Mouse (Mus musculus): ENCODE data around the gene Gm28048.

Gene Gm28048

GRCm38 (mm10) chr11:22981984-22982757, at the start of gene Gm28048, which contains the start of gene Commd1:
Gm28048 (minus strand) TSS chr11:22982090.
Commd1 (minus strand) TSS chr11:22982382.
- WGBS, result under 1% methylated on average over 42 of the region's 42 CpGs

- WGBS, result 92% methylated on average over 6 of the region's 6 CpGs
Observed at GRCm38 (mm10) chr11:23029399-23029798, 47.5 kb upstream of the Gm28048 start.

GRCm38 (mm10) chr11:23028957-23029356, 47.1 kb upstream of the Gm28048 start:
- WGBS, result 84% methylated on average over 3 of the region's 3 CpGs

GRCm38 (mm10) chr11:23024169-23024568, 42.3 kb upstream of the Gm28048 start:
- WGBS, result 76% methylated on average over 3 of the region's 3 CpGs

GRCm38 (mm10) chr11:23023155-23023554, 41.3 kb upstream of the Gm28048 start:
- WGBS, result 95% methylated on average over 2 of the region's 2 CpGs

GRCm38 (mm10) chr11:23020841-23021240, 39.0 kb upstream of the Gm28048 start:
- WGBS, result 96% methylated on average over 14 of the region's 14 CpGs

- WGBS, result 70% methylated on average over 24 of the region's 24 CpGs
Observed at GRCm38 (mm10) chr11:23020116-23020770, 38.4 kb upstream of the Gm28048 start.

- WGBS, result 93% methylated on average over 4 of the region's 4 CpGs
Observed at GRCm38 (mm10) chr11:23017943-23018342, 36.1 kb upstream of the Gm28048 start.

- WGBS, result 83% methylated on average over 6 of the region's 6 CpGs
Observed at GRCm38 (mm10) chr11:23014996-23015395, 33.1 kb upstream of the Gm28048 start.

- WGBS, result 92% methylated on average over 4 of the region's 4 CpGs
Observed at GRCm38 (mm10) chr11:23013580-23014294, 31.8 kb upstream of the Gm28048 start.

- 90% methylated on average over 1 of the region's 1 CpGs for WGBS
Observed at GRCm38 (mm10) chr11:23013096-23013495, 31.2 kb upstream of the Gm28048 start.

GRCm38 (mm10) chr11:23008824-23009200, 26.9 kb upstream of the Gm28048 start:
- WGBS, result 21% methylated on average over 4 of the region's 4 CpGs

GRCm38 (mm10) chr11:23008181-23008823, 26.4 kb upstream of the Gm28048 start:
- WGBS, result 1% methylated on average over 40 of the region's 40 CpGs

GRCm38 (mm10) chr11:23007481-23008180, 25.7 kb upstream of the Gm28048 start, which contains the start of gene Fam161a:
Fam161a (plus strand) TSS chr11:23007531.
- WGBS, result 2% methylated on average over 22 of the region's 22 CpGs

- 5% methylated on average over 6 of the region's 6 CpGs for WGBS
Observed at GRCm38 (mm10) chr11:23007166-23007480, 25.2 kb upstream of the Gm28048 start.

- 96% methylated on average over 1 of the region's 1 CpGs for WGBS
Observed at GRCm38 (mm10) chr11:23005276-23005675, 23.4 kb upstream of the Gm28048 start.

GRCm38 (mm10) chr11:22998308-22998707, 16.4 kb upstream of the Gm28048 start:
- 43% methylated on average over 1 of the region's 1 CpGs for WGBS

GRCm38 (mm10) chr11:22995461-22995860, 13.6 kb upstream of the Gm28048 start:
- 93% methylated on average over 4 of the region's 4 CpGs for WGBS

GRCm38 (mm10) chr11:22994271-22994670, 12.4 kb upstream of the Gm28048 start:
- 82% methylated on average over 2 of the region's 2 CpGs for WGBS

GRCm38 (mm10) chr11:22991218-22991835, 9.4 kb upstream of the Gm28048 start:
- WGBS, result 8% methylated on average over 14 of the region's 14 CpGs
